Mouse (Mus musculus) heart, embryonic 16.5 days (tissue): Measurements from ENCODE around the gene Smarca4. TPM values are rescaled to one million over a fixed set of nuclear protein-coding genes. Genes with fewer than 3 reads are reported as not detected.
"Not testable (repeated sequence)": the region's sequence is repeated elsewhere in the genome, so short reads cannot be mapped to it uniquely, and the experiment has no call there.

Source experiments
- ATAC-seq: fragments of 200-750 bp; cut with Nextera tagmentation; replicated peaks from 2 replicates; pipeline ENCODE4 v1.8.0; 2017; ENCODE audit warnings: moderate number of reproducible peaks; ENCODE audit not compliant: insufficient read depth, low FRiP score; ENCODE audit errors: extremely low read depth
- H3K27ac ChIP-seq: fragments of 300-500 bp; sonication (generic); 2 replicates; pipeline ENCODE4 v1.5.1; 2014; ENCODE audit warnings: mild to moderate bottlenecking, low read length, control low read depth, moderate library complexity
- H3K27me3 ChIP-seq: fragments of 300-500 bp; sonication (generic); 2 replicates; pipeline ENCODE4 v1.6.1; 2014; ENCODE audit warnings: low read length, mixed read lengths; ENCODE audit not compliant: control insufficient read depth, insufficient read depth
- H3K36me3 ChIP-seq: fragments of 300-500 bp; sonication (generic); 2 replicates; pipeline ENCODE4 v1.6.1; 2014; ENCODE audit not compliant: control insufficient read depth, insufficient read depth
- H3K4me1 ChIP-seq: fragments of 300-500 bp; sonication (generic); 2 replicates; pipeline ENCODE4 v1.6.1; 2014; ENCODE audit warnings: low read length, mixed read lengths; ENCODE audit not compliant: control insufficient read depth, insufficient read depth
- H3K4me2 ChIP-seq: fragments of 300-500 bp; sonication (generic); 2 replicates; pipeline ENCODE4 v1.6.1; 2014; ENCODE audit warnings: low read depth, mild to moderate bottlenecking, control low read depth, low read length
- H3K4me3 ChIP-seq: fragments of 300-500 bp; sonication (generic); 2 replicates; pipeline ENCODE4 v1.5.1; 2014; ENCODE audit warnings: mild to moderate bottlenecking, control low read depth, low read length
- H3K9ac ChIP-seq: fragments of 300-500 bp; sonication (generic); 2 replicates; pipeline ENCODE4 v1.6.1; 2014; ENCODE audit warnings: low read length, control low read depth
- H3K9me3 ChIP-seq: fragments of 300-500 bp; sonication (generic); replicated peaks from 2 replicates; pipeline ENCODE4 v1.6.1; 2016; ENCODE audit warnings: low read length; ENCODE audit not compliant: control insufficient read depth
- WGBS: fragments of 180-500 bp; shearing (Covaris S2); extraction: QIAGEN DNeasy Blood & Tissue Kit; methylation state at CpG from one replicate; pipeline ENCODE4 v1.1.7; 2014; 5-methylcytosine and 5-hydroxymethylcytosine counted together
- polyA plus RNA-seq: library from polyadenylated mRNA; unstranded; fragments of >200 nt; fragmentation: Nextera tagmentation; extraction: Ambion mirVana; gene quantifications from 2 replicates; pipeline ENCODE4 v1.2.1, GENCODE M21; 2015

Gene Smarca4
- polyA plus RNA-seq, 1 experiment from 2014 or later: 52.5 TPM

- peaks cover 58% of the 10 kb centered on the region for H3K36me3 ChIP-seq
- no peak overlapping the region for H3K9ac ChIP-seq
- WGBS: 85% methylated on average over 23 of the region's 23 CpGs
- peaks cover 8% of the 10 kb centered on the region for H3K4me1 ChIP-seq
- no peaks in the 10 kb centered on the region for H3K27me3 ChIP-seq
- H3K4me3 ChIP-seq: no peak overlapping the region
- H3K4me2 ChIP-seq: no peak overlapping the region
- no peak overlapping the region for H3K27ac ChIP-seq
- no peaks in the 10 kb centered on the region for H3K9me3 ChIP-seq
- ATAC-seq: no peak
Measured at GRCm38 (mm10) chr9:21587678-21588349, 28.2 kb upstream of the Smarca4 start.

DNA sequence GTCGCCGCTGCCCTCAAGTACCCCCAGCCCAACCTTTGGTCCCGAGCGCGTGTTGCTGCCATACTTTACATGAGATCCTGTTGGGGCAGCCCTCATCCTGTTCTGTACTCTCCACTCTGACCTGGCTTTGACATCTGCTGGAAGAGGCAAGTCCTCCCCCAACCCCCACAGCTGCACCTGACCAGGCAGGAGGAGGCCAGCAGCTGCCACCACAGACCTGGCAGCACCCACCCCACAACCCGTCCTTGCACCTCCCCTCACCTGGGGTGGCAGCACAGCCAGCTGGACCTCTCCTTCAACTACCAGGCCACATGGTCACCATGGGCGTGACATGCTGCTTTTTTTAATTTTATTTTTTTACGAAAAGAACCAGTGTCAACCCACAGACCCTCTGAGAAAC lies 27.6 kb upstream of the Smarca4 start:
- Histone ChIP-seq H3K4me3 (no peak overlapping the region), H3K9me3 (no peaks in the 10 kb centered on the region), H3K4me1 (peaks cover 8% of the 10 kb centered on the region), H3K36me3 (peaks cover 55% of the 10 kb centered on the region), H3K4me2 (no peak overlapping the region), H3K9ac (no peak overlapping the region), H3K27ac (no peak overlapping the region), H3K27me3 (no peaks in the 10 kb centered on the region)
- ATAC-seq: no peak
- 89% methylated on average over 8 of the region's 8 CpGs for WGBS

GRCm38 (mm10) chr9:21589538-21589937 lies 26.4 kb upstream of the Smarca4 start:
- no peak overlapping the region for H3K4me3 ChIP-seq
- H3K27ac ChIP-seq: no peak overlapping the region
- 90% methylated on average over 5 of the region's 5 CpGs for WGBS
- H3K9me3 ChIP-seq: no peaks in the 10 kb centered on the region
- peaks cover 20% of the 10 kb centered on the region for H3K4me1 ChIP-seq
- H3K4me2 ChIP-seq: no peak overlapping the region
- no peak for ATAC-seq
- no peak overlapping the region for H3K9ac ChIP-seq
- H3K27me3 ChIP-seq: no peaks in the 10 kb centered on the region
- H3K36me3 ChIP-seq: peaks cover 49% of the 10 kb centered on the region

DNA sequence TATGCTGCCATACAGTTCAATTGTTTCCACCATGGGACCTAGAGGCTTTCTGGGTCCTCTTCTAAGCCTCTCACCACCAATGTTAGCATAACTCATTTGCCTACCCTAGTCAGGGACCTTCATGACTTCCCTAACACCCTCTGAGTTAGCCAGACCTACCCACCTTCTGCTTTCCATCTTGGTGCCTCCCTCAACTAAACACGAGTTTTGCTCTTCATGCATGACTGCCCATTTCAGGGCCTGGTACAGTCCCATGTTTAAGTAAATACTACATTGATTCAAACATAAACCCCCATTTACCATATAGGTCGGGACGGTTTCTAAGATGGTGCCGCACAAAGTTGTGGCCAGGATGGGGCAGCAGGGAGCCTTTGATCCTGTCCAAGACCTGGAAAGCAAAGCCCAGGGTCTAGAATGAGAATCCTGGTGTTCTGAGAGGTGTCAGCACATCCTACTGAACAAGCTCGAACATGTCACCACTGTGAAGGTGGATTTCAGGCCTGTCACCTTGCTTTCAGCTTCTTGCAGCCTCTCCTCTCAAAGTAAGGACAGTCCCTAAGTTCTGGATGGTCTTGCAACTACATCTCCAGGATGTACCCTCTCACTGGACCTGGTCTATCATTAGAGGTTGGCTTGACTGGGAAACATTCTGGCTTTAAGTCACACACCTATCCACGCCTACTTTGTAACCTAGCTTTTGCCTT lies 24.7 kb upstream of the Smarca4 start:
- H3K4me3 ChIP-seq: no peak overlapping the region
- H3K9ac ChIP-seq: no peak overlapping the region
- H3K4me1 ChIP-seq: peaks cover 23% of the 10 kb centered on the region
- no peaks in the 10 kb centered on the region for H3K27me3 ChIP-seq
- ATAC-seq: no peak
- H3K9me3 ChIP-seq: no peaks in the 10 kb centered on the region
- WGBS: 80% methylated on average over 6 of the region's 6 CpGs
- H3K4me2 ChIP-seq: peak overlapping the region; percentile 99; the same call in 1 of the 2 replicates
- no peak overlapping the region for H3K27ac ChIP-seq
- peaks cover 36% of the 10 kb centered on the region for H3K36me3 ChIP-seq

DNA sequence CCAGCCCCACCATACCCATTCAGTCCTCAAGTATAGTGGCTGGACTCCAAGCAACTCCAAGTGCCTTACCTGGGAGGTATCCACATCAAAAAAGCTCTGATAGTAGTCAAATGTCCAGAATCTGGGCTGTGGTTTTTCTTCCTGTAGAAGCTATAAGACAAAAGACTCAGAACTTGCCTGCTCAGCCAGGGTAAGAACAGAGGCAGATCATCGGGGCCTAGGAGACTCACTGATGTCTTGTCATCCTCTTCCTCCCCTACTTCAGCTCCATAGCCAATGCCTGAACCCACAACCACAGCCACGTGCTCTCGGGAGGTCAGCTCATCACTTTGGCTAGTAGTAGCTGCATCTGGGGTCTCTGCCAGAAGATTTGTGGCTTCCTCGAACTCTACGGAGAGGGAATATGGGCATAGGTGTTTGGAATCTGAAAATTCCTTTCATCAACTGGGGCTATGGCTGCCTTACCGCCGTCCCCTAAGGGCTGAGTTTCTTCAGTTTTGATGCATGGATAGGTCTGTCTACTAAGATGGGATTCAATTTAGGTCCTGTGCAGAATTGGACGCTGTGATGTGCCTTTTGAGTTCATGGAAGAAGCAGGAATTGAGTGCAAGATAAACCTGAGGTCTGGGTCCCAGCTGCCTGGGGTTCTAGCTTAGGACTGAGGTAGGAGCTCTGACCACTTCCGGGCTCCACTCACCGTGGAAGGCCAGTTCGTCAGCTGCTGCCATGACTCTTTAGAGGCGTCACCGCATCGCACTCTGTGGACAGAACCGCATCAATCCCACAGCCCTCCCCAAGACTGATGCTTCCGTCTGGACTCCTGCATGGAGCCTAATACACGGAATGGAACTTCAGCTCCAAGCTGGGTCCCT lies 23.9 kb upstream of the Smarca4 start:
- no peaks in the 10 kb centered on the region for H3K9me3 ChIP-seq
- peak overlapping the region; percentile 81 for H3K9ac ChIP-seq
- peaks cover 23% of the 10 kb centered on the region for H3K4me1 ChIP-seq
- peak overlapping the region; percentile 82 for H3K4me3 ChIP-seq
- H3K27me3 ChIP-seq: no peaks in the 10 kb centered on the region
- peak overlapping the region; percentile 64 for H3K27ac ChIP-seq
- H3K36me3 ChIP-seq: peaks cover 33% of the 10 kb centered on the region
- peak; percentile 41; the same call in 1 of the 2 replicates for ATAC-seq
- WGBS: 14% methylated on average over 17 of the region's 17 CpGs
- H3K4me2 ChIP-seq: peak overlapping the region; percentile 99

GRCm38 (mm10) chr9:21592703-21593121 lies 23.3 kb upstream of the Smarca4 start, which contains the start of the genes Timm29 and Yipf2:
Gene Timm29 (plus strand): TSS chr9:21592722.
Gene Yipf2 (minus strand): TSS chr9:21592828.
- Histone ChIP-seq H3K4me2 (peak within 1 kb of the TSS; percentile 99), H3K27me3 (no peaks in the 10 kb centered on the region), H3K4me3 (peak within 1 kb of the TSS; percentile 82), H3K36me3 (peaks cover 27% of the 10 kb centered on the region), H3K4me1 (peaks cover 23% of the 10 kb centered on the region), H3K9ac (peak within 1 kb of the TSS; percentile 88), H3K27ac (peak within 1 kb of the TSS; percentile 92), H3K9me3 (no peaks in the 10 kb centered on the region)
- peak; percentile 90 for ATAC-seq
- WGBS: under 1% methylated on average over 30 of the region's 30 CpGs

DNA sequence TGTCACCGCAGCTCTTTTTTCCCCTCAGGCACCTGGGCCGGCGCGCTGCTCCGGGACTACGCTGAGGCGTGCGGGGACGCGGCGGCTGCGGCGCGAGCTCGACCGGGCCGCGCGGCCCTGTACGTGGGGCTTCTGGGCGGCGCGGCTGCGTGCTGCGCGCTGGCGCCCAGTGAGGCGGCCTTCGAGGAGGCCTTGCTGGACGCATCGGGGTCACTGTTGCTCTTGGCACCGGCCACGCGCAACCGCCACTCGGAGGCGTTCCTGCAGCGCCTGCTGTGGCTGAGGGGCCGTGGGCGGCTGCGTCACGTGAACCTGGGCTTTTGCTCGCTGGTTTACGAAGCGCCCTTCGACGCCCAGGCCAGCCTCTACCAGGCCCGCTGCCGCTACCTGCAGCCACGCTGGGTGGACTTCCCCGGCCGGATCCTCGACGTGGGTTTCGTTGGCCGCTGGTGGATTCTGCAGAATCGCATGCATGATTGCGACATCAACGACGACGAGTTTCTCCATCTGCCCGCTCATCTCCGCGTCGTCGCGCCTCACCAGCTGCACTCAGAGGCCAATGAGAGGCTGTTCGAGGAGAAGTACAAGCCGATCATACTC lies 22.7 kb upstream of the Smarca4 start:
- Histone ChIP-seq H3K9me3 (no peaks in the 10 kb centered on the region), H3K4me3 (peak overlapping the region; percentile 82), H3K27ac (peak overlapping the region; percentile 92), H3K27me3 (no peaks in the 10 kb centered on the region), H3K4me1 (peaks cover 23% of the 10 kb centered on the region), H3K36me3 (peaks cover 22% of the 10 kb centered on the region), H3K9ac (peak overlapping the region; percentile 88), H3K4me2 (peak overlapping the region; percentile 99)
- ATAC-seq: peak; percentile 52
- WGBS: 1% methylated on average over 65 of the region's 69 CpGs

- H3K27ac ChIP-seq, H3K9ac ChIP-seq, ATAC-seq, H3K9me3 ChIP-seq, H3K27me3 ChIP-seq: not testable (repeated sequence)
- peak overlapping the region; percentile 82; the same call in 1 of the 2 replicates for H3K4me3 ChIP-seq
- H3K4me1 ChIP-seq: peaks cover 23% of the 10 kb centered on the region
- peaks cover 11% of the 10 kb centered on the region for H3K36me3 ChIP-seq
- H3K4me2 ChIP-seq: peak overlapping the region; percentile 99; the same call in 1 of the 2 replicates
- 90% methylated on average over 8 of the region's 8 CpGs for WGBS
Measured at GRCm38 (mm10) chr9:21594350-21594749, 21.6 kb upstream of the Smarca4 start.
